Mouse (Mus musculus): ENCODE measurements around the gene Eng. TPM values are rescaled to one million over a fixed set of nuclear protein-coding genes. Genes with fewer than 3 reads are reported as not detected.
A peak's percentile ranks its signal among the peaks of the same experiment; 100 is the strongest.

Gene Eng
- polyA plus RNA-seq, 1 experiment = 1.6 TPM

DNA sequence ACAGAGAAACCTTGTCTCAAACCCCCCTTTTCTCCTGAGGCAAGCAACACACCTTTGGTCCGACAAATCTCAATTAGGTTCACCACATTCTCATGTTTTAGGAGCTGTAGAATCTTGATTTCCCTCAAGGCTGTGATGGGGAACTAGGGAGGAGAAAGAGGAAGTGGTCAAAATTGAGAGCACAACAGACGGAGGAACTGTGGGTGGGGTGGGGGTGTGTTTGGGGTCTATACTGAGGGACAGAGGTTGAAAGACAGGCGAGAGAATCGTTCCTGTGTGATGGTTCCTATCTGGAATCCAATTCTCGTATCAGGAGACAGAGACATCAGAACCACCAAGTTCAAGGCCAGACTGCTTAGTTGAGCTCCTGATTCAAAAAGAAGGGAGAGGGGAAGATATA, 64.0 kb downstream of the Eng start:
- peaks cover 47% of the 10 kb centered on the region for H3K79me2 ChIP-seq (ENCODE audit: control insufficient read depth, insufficient read depth)
- TF ChIP-seq POLR2AphosphoS2 (IDR thresholded peaks at IDR 0.05; ENCODE audit: insufficient read length, low read depth) (no peak), USF1 (IDR thresholded peaks at IDR 0.05; ENCODE audit: low read depth) (no peak), MYOD1 (IDR thresholded peaks at IDR 0.05; ENCODE audit: control insufficient read depth in 1 of 3, insufficient read length in 2 of 3, low read depth in 2 of 3) (no peak), REST (IDR thresholded peaks at IDR 0.05; ENCODE audit: insufficient read depth, insufficient read length) (no peak), TCF3 (IDR thresholded peaks at IDR 0.05; ENCODE audit: insufficient read length, low read depth) (no peak)
- no peak overlapping the region for H3ac ChIP-seq (ENCODE audit: control insufficient read depth, insufficient read length)
- no peak overlapping the region for H3K4me3 ChIP-seq
- H3K4me2 ChIP-seq (ENCODE audit: low read depth) = no peak overlapping the region
- no peaks in the 10 kb centered on the region for H3K27me3 ChIP-seq (ENCODE audit: control insufficient read depth, insufficient read depth, insufficient read length)
- peaks cover 49% of the 10 kb centered on the region for H3K36me3 ChIP-seq (ENCODE audit: control insufficient read depth, insufficient read depth)

DNA sequence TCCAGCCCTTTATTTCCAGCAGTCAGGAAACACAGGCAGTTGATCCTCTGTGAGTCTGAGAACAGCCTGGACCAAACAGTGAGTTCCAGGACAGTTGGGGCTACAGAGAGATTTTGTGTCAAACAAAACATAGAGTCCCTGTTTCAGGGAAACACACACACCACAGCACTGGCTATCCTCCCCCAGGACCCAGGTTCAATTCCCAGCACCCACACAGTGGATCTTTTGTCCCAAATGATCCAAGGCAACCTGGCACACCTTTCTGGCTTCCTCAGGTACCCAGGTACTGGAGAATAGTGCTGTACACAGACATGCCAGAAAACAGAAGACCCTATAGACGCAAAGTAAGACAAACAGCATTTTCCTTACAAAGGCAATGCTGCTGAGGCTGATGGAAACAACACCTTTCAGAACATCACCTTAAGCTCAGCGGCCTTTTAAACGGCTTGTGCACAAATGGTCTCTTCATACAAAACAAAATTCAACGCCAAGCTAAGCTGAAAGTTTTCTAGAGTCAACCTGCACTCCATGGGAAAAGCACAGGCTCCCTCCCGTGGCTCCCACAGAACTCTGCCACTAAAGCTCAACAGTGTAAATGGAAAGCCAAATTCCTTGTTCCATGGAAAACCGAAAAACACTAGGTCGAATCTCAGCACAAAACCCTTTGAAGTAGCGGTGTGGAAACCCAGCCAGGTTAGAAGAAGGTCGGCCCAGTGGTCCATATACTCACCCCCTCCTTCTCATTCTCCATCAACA, 65.1 kb downstream of the Eng start:
- no peak for TF ChIP-seq REST (IDR thresholded peaks at IDR 0.05; ENCODE audit: insufficient read depth, insufficient read length)
- TF ChIP-seq TCF12 (IDR thresholded peaks at IDR 0.05; ENCODE audit: insufficient read depth, poor library complexity, severe bottlenecking) = no peak
- TF ChIP-seq E2F4 (IDR thresholded peaks at IDR 0.05; ENCODE audit: insufficient read depth) = no peak
- no peak for TF ChIP-seq USF1 (IDR thresholded peaks at IDR 0.05; ENCODE audit: low read depth)
- TF ChIP-seq POLR2AphosphoS2 (IDR thresholded peaks at IDR 0.05; ENCODE audit: insufficient read length, low read depth) = no peak
- no peak for TF ChIP-seq POLR2A (IDR thresholded peaks at IDR 0.05; ENCODE audit: insufficient read length, low read depth)
- TF ChIP-seq CEBPB (IDR thresholded peaks at IDR 0.05; ENCODE audit: insufficient read depth, poor library complexity, severe bottlenecking) = no peak
- TF ChIP-seq MYOG (IDR thresholded peaks at IDR 0.05; ENCODE audit: control insufficient read depth in 1 of 3, insufficient read depth in 1 of 3, insufficient read length in 2 of 3, low read depth in 2 of 3) = no peak
- TF ChIP-seq TCF3 (IDR thresholded peaks at IDR 0.05; ENCODE audit: insufficient read length, low read depth) = no peak
- TF ChIP-seq MYOD1 (IDR thresholded peaks at IDR 0.05; ENCODE audit: control insufficient read depth in 1 of 3, insufficient read length in 2 of 3, low read depth in 2 of 3) = no peak
- TF ChIP-seq MAX (IDR thresholded peaks at IDR 0.05; ENCODE audit: low read depth) = no peak
- TF ChIP-seq SRF (IDR thresholded peaks at IDR 0.05; ENCODE audit: control insufficient read depth, insufficient read length, low read depth) = no peak
- peaks cover 47% of the 10 kb centered on the region for H3K79me2 ChIP-seq (ENCODE audit: control insufficient read depth, insufficient read depth)
- no peaks in the 10 kb centered on the region for H3K27me3 ChIP-seq (ENCODE audit: control insufficient read depth, insufficient read depth, insufficient read length)
- H3K4me3 ChIP-seq = peak overlapping the region; percentile 65
- peaks cover 41% of the 10 kb centered on the region for H3K36me3 ChIP-seq (ENCODE audit: control insufficient read depth, insufficient read depth)
- peak overlapping the region; percentile 87 for H3ac ChIP-seq (ENCODE audit: control insufficient read depth, insufficient read length)
- peak overlapping the region; percentile 99 for H3K4me2 ChIP-seq (ENCODE audit: low read depth)

DNA sequence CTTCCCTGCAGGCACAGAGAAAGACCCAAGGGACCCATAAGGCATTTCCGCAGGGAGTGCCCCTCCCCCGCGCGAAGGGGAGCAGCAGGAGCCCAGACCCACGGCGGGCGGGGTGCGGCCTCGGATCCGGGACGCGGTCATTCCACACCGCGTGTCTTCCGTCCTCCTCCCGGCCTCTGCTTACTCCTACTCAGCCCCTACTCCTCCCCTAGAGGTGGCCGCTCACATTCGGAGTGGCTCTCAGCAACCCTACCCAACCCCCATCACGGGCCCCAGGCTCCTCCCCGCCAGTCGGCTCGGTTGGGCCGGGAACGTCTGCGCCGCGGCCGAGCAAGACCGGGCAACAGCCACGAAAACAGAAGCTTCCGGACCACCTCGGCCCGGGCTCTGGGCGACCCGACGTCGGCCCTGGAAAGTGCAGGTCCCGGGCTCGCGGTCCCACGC, 65.7 kb downstream of the Eng start:
- Histone ChIP-seq H3ac (ENCODE audit: control insufficient read depth, insufficient read length) (peak overlapping the region; percentile 87), H3K4me2 (ENCODE audit: low read depth) (peak overlapping the region; percentile 99), H3K4me3 (peak overlapping the region; percentile 65), H3K79me2 (ENCODE audit: control insufficient read depth, insufficient read depth) (peaks cover 47% of the 10 kb centered on the region), H3K36me3 (ENCODE audit: control insufficient read depth, insufficient read depth) (peaks cover 34% of the 10 kb centered on the region), H3K27me3 (ENCODE audit: control insufficient read depth, insufficient read depth, insufficient read length) (no peaks in the 10 kb centered on the region)
- TF ChIP-seq MAX (IDR thresholded peaks at IDR 0.05; ENCODE audit: low read depth) (no peak), POLR2A (IDR thresholded peaks at IDR 0.05; ENCODE audit: insufficient read length, low read depth) (peak; percentile 40), USF1 (IDR thresholded peaks at IDR 0.05; ENCODE audit: low read depth) (no peak)

DNA sequence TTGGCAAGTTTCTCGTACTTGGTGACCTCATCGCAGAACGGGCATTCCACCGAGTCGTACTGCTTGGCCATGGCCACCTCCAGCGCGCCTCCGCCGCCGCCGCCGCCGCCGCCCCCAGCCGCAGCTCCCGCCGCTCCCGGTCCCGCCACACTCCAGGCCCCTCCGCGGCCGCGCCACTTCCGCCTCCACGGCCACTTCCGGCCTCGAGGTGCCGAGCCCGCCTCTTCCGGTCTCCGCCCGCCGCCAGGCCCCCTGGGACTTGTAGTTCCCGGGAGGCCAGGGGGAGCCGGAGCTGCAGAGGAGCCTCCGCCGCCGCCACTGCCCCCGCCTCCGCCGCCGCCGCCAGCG, 66.2 kb downstream of the Eng start:
- Histone ChIP-seq H3K4me3 (peak overlapping the region; percentile 65), H3K27me3 (ENCODE audit: control insufficient read depth, insufficient read depth, insufficient read length) (no peaks in the 10 kb centered on the region), H3K4me2 (ENCODE audit: low read depth) (no peak overlapping the region), H3K79me2 (ENCODE audit: control insufficient read depth, insufficient read depth) (peaks cover 47% of the 10 kb centered on the region), H3ac (ENCODE audit: control insufficient read depth, insufficient read length) (peak overlapping the region; percentile 87), H3K36me3 (ENCODE audit: control insufficient read depth, insufficient read depth) (peaks cover 31% of the 10 kb centered on the region)
- no peak for TF ChIP-seq REST (IDR thresholded peaks at IDR 0.05; ENCODE audit: insufficient read depth, insufficient read length)
- TF ChIP-seq TCF12 (IDR thresholded peaks at IDR 0.05; ENCODE audit: insufficient read depth, poor library complexity, severe bottlenecking) = no peak
- TF ChIP-seq TCF3 (IDR thresholded peaks at IDR 0.05; ENCODE audit: insufficient read length, low read depth) = no peak
- no peak for TF ChIP-seq POLR2A (IDR thresholded peaks at IDR 0.05; ENCODE audit: insufficient read length, low read depth)
- no peak for TF ChIP-seq SRF (IDR thresholded peaks at IDR 0.05; ENCODE audit: control insufficient read depth, insufficient read length, low read depth)
- no peak for TF ChIP-seq MAX (IDR thresholded peaks at IDR 0.05; ENCODE audit: low read depth)
- TF ChIP-seq MYOG (IDR thresholded peaks at IDR 0.05; ENCODE audit: control insufficient read depth in 1 of 3, insufficient read depth in 1 of 3, insufficient read length in 2 of 3, low read depth in 2 of 3) = no peak
- TF ChIP-seq CEBPB (IDR thresholded peaks at IDR 0.05; ENCODE audit: insufficient read depth, poor library complexity, severe bottlenecking) = no peak
- TF ChIP-seq E2F4 (IDR thresholded peaks at IDR 0.05; ENCODE audit: insufficient read depth) = no peak
- no peak for TF ChIP-seq POLR2AphosphoS2 (IDR thresholded peaks at IDR 0.05; ENCODE audit: insufficient read length, low read depth)
- TF ChIP-seq USF1 (IDR thresholded peaks at IDR 0.05; ENCODE audit: low read depth) = no peak
- TF ChIP-seq MYOD1 (IDR thresholded peaks at IDR 0.05; ENCODE audit: control insufficient read depth in 1 of 3, insufficient read length in 2 of 3, low read depth in 2 of 3) = no peak
